Mouse (Mus musculus): ENCODE measurements around the gene Lmo4. TPM values are rescaled to one million over a fixed set of nuclear protein-coding genes. Genes with fewer than 3 reads are reported as not detected.

The Lmo4 gene
- polyA plus RNA-seq, 1 experiment: 39.8 TPM

GRCm38 (mm10) chr3:144205351-144206153, 532 bp upstream of the Lmo4 start:
- WGBS: 1% methylated on average over 67 of the region's 69 CpGs
- DNase-seq (ENCODE audit: low read depth, low spot score): no peak

DNA sequence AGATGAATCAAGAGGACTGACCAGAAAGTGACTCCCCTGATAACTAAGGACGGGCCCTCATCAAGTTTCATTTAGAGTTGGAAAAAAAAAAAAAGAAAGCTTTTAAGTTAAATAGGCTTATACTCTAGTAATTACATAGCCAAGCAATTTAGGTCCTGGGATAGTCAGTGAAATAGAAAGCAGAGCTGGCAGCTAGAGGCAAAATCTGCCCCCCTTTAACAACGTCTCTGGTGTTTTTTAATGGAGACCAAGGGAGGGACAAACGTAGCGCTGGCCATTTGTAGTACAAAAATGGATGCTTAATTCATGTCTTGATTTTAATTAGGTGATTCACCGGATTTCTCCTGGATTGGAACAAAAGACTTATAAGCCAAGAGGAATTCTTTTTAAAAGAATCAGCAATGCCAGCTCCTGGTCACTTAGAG, 1.0 kb downstream of the Lmo4 start:
- WGBS: under 1% methylated on average over 5 of the region's 5 CpGs

GRCm38 (mm10) chr3:144203259-144203987, 1.6 kb downstream of the Lmo4 start:
- DNase-seq (ENCODE audit: low read depth, low spot score): no peak
- under 1% methylated on average over 15 of the region's 15 CpGs for WGBS

More for the DNA sequence above, 1.0 kb downstream of the Lmo4 start:
- no peak for DNase-seq (ENCODE audit: low read depth, low spot score)

DNA sequence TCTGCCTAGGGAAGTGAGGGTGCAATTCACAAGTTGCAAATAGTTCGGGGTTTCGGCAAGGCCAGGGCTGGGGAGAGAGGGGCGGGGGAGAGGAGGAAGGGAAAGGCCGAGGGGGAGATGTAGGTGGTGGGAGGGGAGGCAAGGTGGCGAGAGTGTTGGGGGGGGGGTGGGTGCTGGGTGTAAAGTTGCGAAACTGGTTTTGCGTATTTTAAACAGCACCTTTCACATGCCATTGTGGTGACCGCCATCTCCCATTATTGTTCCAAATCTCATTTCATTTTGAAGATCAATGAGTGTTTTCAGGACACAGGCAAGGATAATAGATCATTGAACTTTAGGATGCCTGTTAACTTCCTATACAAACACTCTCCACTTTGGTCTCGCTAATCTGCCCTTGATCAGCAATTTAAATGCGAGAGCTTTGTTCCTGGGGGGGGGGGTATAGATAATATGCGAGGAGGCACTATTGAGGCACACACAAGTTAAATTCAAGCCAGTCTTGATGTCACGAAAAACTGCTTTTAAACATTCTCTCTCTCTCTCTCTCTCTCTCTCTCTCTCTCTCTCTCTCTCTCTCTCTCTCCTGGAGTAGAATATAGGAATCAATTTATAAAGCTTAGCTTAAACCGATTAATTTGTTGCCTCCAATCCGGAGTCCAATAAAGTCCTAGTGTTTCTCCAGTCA, 2.3 kb downstream of the Lmo4 start:
- WGBS: 1% methylated on average over 14 of the region's 14 CpGs

DNA sequence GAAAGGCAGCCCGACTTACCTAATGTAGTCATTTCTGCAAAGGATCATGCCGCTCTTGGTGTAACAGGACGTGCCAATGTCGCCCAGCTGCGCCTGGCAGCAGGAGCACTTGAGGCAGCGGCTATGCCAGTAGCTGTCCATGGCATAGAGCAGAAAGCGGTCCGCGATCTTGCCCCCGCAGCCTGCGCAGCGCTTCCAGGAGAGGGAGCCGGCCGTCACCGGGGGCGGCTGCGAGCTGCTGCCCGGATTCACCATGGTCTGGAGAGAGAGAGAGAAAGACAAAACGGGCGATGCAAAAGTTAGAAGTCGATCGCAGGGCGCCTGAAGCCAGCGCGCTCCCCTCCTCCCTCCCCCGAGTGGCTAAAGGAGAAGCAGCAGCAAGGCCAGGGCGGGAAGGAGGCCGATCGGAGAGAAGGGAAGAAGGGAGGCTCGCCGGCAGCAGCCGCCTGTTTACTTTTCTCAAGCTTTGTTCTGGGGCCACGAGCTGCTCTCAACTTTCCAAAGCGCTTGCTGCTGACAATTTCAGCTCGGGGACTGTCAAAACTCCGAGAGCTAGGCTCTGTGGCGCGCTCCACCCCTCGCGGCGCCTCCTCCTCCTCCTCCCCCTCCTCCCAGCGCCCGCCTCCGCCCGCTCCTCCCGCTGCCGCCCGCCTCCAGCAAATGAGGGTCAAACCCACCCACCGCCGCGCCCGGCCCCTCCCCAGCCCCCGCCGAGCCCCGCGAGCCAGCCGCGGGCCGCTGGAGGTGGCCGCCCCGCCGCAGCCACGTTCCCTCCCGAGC, 3.0 kb downstream of the Lmo4 start:
- under 1% methylated on average over 59 of the region's 64 CpGs for WGBS
- no peak for DNase-seq (ENCODE audit: low read depth, low spot score)

More for the DNA sequence above, 2.3 kb downstream of the Lmo4 start:
- no peak for DNase-seq (ENCODE audit: low read depth, low spot score)

GRCm38 (mm10) chr3:144185327-144186152, 19.5 kb downstream of the Lmo4 start:
- no peak for DNase-seq (ENCODE audit: low read depth, low spot score)
- WGBS: 32% methylated on average over 13 of the region's 13 CpGs

DNA sequence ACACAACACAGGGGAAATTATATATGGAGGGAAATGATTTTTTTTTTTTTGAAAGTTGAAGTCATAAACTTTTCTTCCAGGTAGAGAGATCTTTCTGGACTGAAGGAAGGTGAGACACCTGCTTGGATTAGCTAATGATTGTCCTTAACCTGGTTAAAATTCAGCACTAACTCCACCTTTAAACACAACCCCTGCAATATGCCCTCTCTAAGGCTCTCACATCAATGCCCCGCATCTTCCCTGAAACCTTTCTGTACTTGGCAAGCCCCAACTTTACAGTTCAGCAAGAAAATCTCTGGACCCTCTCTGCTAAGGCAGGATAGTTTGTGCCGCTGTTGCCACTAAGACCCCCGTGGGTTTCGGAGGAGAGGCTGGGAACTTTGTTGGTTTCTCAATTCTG, 20.1 kb downstream of the Lmo4 start:
- 31% methylated on average over 4 of the region's 4 CpGs for WGBS
- DNase-seq (ENCODE audit: low read depth, low spot score): no peak

GRCm38 (mm10) chr3:144182229-144182628, 22.8 kb downstream of the Lmo4 start:
- no peak for DNase-seq (ENCODE audit: low read depth, low spot score)
- WGBS: 88% methylated on average over 6 of the region's 6 CpGs

DNA sequence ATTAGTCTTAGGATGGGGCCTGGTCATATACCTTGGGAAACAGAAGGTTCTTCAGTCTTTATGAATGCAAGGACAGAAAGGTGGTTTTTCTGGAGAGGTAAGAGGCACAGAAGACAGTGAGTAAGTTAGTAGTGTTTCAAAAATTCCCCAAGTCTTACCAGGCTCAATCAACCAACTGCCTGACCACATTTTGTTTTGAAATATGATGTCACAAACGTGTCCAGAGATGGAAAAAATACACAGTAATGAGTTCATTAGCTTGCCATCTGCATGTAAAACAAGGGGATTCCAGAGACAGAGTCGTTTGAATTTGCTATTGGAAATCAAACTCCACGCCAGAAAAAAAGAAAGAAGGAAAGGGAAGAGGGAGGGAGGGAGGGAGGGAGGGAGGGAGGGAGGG, 26.1 kb downstream of the Lmo4 start:
- 51% methylated on average over 3 of the region's 3 CpGs for WGBS
- no peak for DNase-seq (ENCODE audit: low read depth, low spot score)

DNA sequence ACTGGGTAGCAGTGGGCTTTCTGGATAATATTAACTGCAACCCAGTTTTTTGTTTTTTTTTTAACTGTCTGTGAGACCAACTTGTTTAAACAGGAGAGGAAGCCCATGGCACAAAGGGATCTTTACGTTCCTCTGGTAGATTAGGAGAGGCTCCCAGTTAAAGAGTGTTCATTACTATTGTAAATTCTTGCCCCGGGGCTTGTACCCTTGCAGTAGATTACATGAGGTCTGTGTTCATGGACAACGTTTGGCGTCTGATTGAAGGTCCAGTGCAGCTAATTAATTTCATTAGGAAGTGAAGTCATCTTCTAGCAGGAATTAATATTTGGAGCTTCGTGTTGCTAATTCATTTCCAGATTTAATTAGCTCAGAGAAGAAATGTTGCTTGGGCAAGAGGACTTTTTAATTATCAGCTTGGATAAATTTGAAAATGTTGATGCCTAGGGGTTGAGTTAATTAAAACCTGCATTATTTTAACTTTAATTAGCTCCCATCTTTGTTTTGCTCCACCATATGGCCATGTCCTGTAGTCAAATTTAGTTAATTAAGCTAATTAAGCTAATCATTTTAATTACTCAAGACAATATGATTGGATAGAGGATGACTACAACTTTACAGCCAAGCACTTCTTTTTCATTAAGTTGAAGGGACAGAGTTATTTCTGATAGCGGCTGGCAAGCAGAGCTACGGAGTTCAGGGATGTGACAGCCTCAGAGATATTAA, 31.0 kb downstream of the Lmo4 start:
- 82% methylated on average over 7 of the region's 7 CpGs for WGBS
- no peak for DNase-seq (ENCODE audit: low read depth, low spot score)

DNA sequence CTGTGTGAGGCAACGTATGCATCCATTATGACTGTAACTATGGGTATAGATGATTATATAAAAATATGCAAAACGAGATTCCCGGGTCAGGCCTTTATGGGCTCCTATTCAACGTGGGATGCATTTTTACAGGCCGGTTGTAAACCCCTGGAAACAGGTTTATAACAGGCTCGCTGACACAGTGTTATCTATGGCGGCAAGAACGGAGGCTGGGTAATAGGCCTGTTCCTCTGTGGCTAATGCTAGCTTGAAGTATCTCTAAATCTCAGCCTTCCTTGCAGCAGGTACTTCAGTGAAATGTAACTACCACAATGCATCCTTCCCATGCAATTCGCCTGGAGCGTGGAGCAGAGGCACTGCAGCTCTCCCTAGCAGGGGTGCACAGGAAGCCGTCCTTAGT, 31.9 kb downstream of the Lmo4 start:
- DNase-seq (ENCODE audit: low read depth, low spot score): no peak
- WGBS: 56% methylated on average over 11 of the region's 11 CpGs

- 69% methylated on average over 2 of the region's 2 CpGs for WGBS
- DNase-seq (ENCODE audit: low read depth, low spot score): no peak
These were observed 33.3 kb downstream of the Lmo4 start for GRCm38 (mm10) chr3:144171749-144172148.

DNA sequence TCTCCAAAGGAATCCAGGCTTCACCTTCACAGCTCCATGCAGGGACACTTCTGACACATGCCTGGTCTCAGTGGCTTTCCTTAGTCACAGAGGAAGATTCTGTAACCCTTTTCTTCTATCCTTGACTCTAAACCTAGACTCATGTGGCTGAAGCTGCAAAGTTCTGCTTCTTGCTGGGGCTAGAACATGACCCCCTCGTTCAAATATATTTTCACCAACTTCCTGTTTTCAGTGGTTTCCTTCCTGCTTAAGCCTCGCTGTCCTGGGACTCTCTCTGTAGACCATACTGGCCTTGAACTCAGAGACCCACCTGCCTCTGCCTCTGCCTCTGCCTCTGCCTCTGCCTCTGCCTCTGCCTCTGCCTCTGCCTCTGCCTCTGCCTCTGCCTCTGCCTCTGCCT, 34.5 kb downstream of the Lmo4 start:
- no peak for DNase-seq (ENCODE audit: low read depth, low spot score)
- WGBS: 67% methylated on average over 2 of the region's 2 CpGs

- 89% methylated on average over 8 of the region's 8 CpGs for WGBS
- no peak for DNase-seq (ENCODE audit: low read depth, low spot score)
These were observed 38.4 kb downstream of the Lmo4 start for GRCm38 (mm10) chr3:144166439-144167155.

GRCm38 (mm10) chr3:144165439-144165838, 39.6 kb downstream of the Lmo4 start:
- WGBS: 74% methylated on average over 12 of the region's 12 CpGs
- no peak for DNase-seq (ENCODE audit: low read depth, low spot score)

GRCm38 (mm10) chr3:144164665-144165385, 40.2 kb downstream of the Lmo4 start:
- WGBS: 59% methylated on average over 9 of the region's 9 CpGs
- no peak for DNase-seq (ENCODE audit: low read depth, low spot score)

GRCm38 (mm10) chr3:144163718-144164117, 41.3 kb downstream of the Lmo4 start:
- WGBS: 89% methylated on average over 2 of the region's 2 CpGs
- no peak for DNase-seq (ENCODE audit: low read depth, low spot score)
